Mouse (Mus musculus): ENCODE data around the gene Ntm. TPM values are rescaled to one million over a fixed set of nuclear protein-coding genes. Genes with fewer than 3 reads are reported as not detected.

The Ntm gene
- polyA plus RNA-seq, 1 experiment from 2014 or later = 125 TPM

DNA sequence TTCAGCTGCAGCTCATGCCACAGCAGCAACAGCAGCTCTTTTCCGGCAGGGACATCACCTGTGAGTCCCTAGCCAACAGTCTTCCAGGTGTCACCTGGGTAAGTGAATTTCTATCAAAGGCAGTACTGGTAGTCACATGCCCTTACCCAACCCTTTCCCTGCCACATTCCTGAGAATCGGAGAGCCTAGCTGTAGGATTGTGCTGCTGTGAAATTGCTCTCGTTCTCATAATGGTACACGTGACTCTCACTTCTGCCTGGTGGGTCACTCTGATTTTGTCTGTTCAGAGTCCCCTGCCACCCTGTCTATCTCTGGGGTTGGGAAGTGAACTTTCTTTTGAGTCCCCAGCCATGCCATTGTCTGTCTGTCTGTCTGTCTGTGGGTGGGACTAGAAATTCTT is 697.8 kb downstream of the Ntm start:
- no peak overlapping the region for H3K9ac ChIP-seq (replicated peaks)
- no peaks in the 10 kb centered on the region for H3K27me3 ChIP-seq
- no peak overlapping the region for H3K27ac ChIP-seq
- no peaks in the 10 kb centered on the region for H3K9me3 ChIP-seq
- peaks cover 24% of the 10 kb centered on the region for H3K4me1 ChIP-seq (replicated peaks)
- no peak overlapping the region for H3K4me2 ChIP-seq (replicated peaks)
- no peak overlapping the region for H3K4me3 ChIP-seq (replicated peaks)
- H3K36me3 ChIP-seq = no peaks in the 10 kb centered on the region
- 0 out of 2 replicates have a peak, but pooled peaks have one; percentile 14 for ATAC-seq
- WGBS = 66% methylated on average over 4 of the region's 4 CpGs

DNA sequence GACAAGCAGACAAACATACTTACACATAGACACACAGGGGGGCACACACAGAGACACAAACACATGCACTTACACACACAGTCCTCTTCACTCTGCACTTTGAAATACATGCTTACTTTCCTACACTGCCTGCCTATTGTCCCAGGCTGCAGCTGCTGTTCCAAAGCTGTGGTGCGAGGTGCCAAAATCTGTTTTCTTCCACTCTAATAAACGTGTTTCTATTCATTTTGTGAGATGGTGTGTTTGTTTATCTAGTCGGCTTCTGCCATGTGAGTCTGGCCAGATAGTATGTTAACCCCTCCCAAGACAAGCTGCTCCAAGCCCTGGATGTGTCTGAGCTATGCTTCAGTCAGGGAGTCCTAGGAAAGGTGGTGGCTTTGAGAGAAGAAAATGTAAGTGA is 700.1 kb downstream of the Ntm start:
- Histone ChIP-seq H3K27me3 (no peaks in the 10 kb centered on the region), H3K9ac (replicated peaks) (no peak overlapping the region), H3K4me3 (replicated peaks) (no peak overlapping the region), H3K27ac (no peak overlapping the region), H3K4me1 (replicated peaks) (peaks cover 16% of the 10 kb centered on the region), H3K9me3 (no peaks in the 10 kb centered on the region), H3K36me3 (no peaks in the 10 kb centered on the region), H3K4me2 (replicated peaks) (no peak overlapping the region)
- no peak for ATAC-seq
- 58% methylated on average over 3 of the region's 3 CpGs for WGBS

- ATAC-seq = no peak
- no peak overlapping the region for H3K4me2 ChIP-seq (replicated peaks)
- no peaks in the 10 kb centered on the region for H3K27me3 ChIP-seq
- no peak overlapping the region for H3K27ac ChIP-seq
- H3K9ac ChIP-seq (replicated peaks) = no peak overlapping the region
- no peaks in the 10 kb centered on the region for H3K9me3 ChIP-seq
- WGBS = 78% methylated on average over 2 of the region's 2 CpGs
- H3K36me3 ChIP-seq = no peaks in the 10 kb centered on the region
- peaks cover 2% of the 10 kb centered on the region for H3K4me1 ChIP-seq (replicated peaks)
- H3K4me3 ChIP-seq (replicated peaks) = no peak overlapping the region
These were observed 710.1 kb downstream of the Ntm start for GRCm38 (mm10) chr9:29252866-29253265.

- Histone ChIP-seq H3K9me3 (no peaks in the 10 kb centered on the region), H3K36me3 (no peaks in the 10 kb centered on the region), H3K9ac (replicated peaks) (no peak overlapping the region), H3K4me1 (replicated peaks) (peaks cover 7% of the 10 kb centered on the region), H3K27ac (no peak overlapping the region), H3K27me3 (no peaks in the 10 kb centered on the region), H3K4me2 (replicated peaks) (no peak overlapping the region), H3K4me3 (replicated peaks) (no peak overlapping the region)
- WGBS = 73% methylated on average over 3 of the region's 3 CpGs
- ATAC-seq = no peak
These were observed 712.1 kb downstream of the Ntm start for GRCm38 (mm10) chr9:29250813-29251212.

- Histone ChIP-seq H3K4me1 (replicated peaks) (peaks cover 10% of the 10 kb centered on the region), H3K4me3 (replicated peaks) (no peak overlapping the region), H3K9me3 (no peaks in the 10 kb centered on the region), H3K27me3 (no peaks in the 10 kb centered on the region), H3K4me2 (replicated peaks) (no peak overlapping the region), H3K9ac (replicated peaks) (no peak overlapping the region), H3K27ac (no peak overlapping the region), H3K36me3 (no peaks in the 10 kb centered on the region)
- WGBS = 60% methylated on average over 3 of the region's 3 CpGs
- 0 out of 2 replicates have a peak, but pooled peaks have one; percentile 37 for ATAC-seq
These were observed 715.1 kb downstream of the Ntm start for GRCm38 (mm10) chr9:29247812-29248211.

- 91% methylated on average over 2 of the region's 2 CpGs for WGBS
- no peak overlapping the region for H3K4me3 ChIP-seq (replicated peaks)
- H3K9ac ChIP-seq (replicated peaks) = no peak overlapping the region
- no peaks in the 10 kb centered on the region for H3K9me3 ChIP-seq
- peaks cover 8% of the 10 kb centered on the region; the same call in 1 of the 2 replicates for H3K27me3 ChIP-seq
- peaks cover 11% of the 10 kb centered on the region for H3K4me1 ChIP-seq (replicated peaks)
- H3K27ac ChIP-seq = no peak overlapping the region
- H3K36me3 ChIP-seq = no peaks in the 10 kb centered on the region
- no peak overlapping the region for H3K4me2 ChIP-seq (replicated peaks)
- ATAC-seq = no peak
These were observed 718.9 kb downstream of the Ntm start for GRCm38 (mm10) chr9:29244006-29244405.

GRCm38 (mm10) chr9:29242497-29243422 is 720.2 kb downstream of the Ntm start:
- H3K27me3 ChIP-seq = peaks cover 11% of the 10 kb centered on the region; the same call in 1 of the 2 replicates
- peaks cover 8% of the 10 kb centered on the region for H3K4me1 ChIP-seq (replicated peaks)
- H3K9me3 ChIP-seq = no peaks in the 10 kb centered on the region
- no peak overlapping the region for H3K4me2 ChIP-seq (replicated peaks)
- WGBS = 65% methylated on average over 8 of the region's 8 CpGs
- H3K36me3 ChIP-seq = no peaks in the 10 kb centered on the region
- H3K27ac ChIP-seq = no peak overlapping the region
- no peak overlapping the region for H3K9ac ChIP-seq (replicated peaks)
- no peak for ATAC-seq
- no peak overlapping the region for H3K4me3 ChIP-seq (replicated peaks)

GRCm38 (mm10) chr9:29240797-29241196 is 722.1 kb downstream of the Ntm start:
- 76% methylated on average over 2 of the region's 2 CpGs for WGBS
- Histone ChIP-seq H3K4me2 (replicated peaks) (no peak overlapping the region), H3K4me1 (replicated peaks) (peaks cover 4% of the 10 kb centered on the region; the same call in 1 of the 2 replicates), H3K9ac (replicated peaks) (no peak overlapping the region), H3K27ac (no peak overlapping the region), H3K4me3 (replicated peaks) (no peak overlapping the region), H3K27me3 (peaks cover 11% of the 10 kb centered on the region; the same call in 1 of the 2 replicates), H3K9me3 (no peaks in the 10 kb centered on the region), H3K36me3 (no peaks in the 10 kb centered on the region)
- ATAC-seq = no peak

GRCm38 (mm10) chr9:29238973-29239372 is 724.0 kb downstream of the Ntm start:
- 91% methylated on average over 3 of the region's 3 CpGs for WGBS
- ATAC-seq = no peak

GRCm38 (mm10) chr9:29236752-29237151 is 726.2 kb downstream of the Ntm start:
- peaks cover 11% of the 10 kb centered on the region; the same call in 1 of the 2 replicates for H3K27me3 ChIP-seq
- no peak overlapping the region for H3K4me3 ChIP-seq (replicated peaks)
- H3K36me3 ChIP-seq = no peaks in the 10 kb centered on the region
- no peak overlapping the region for H3K4me2 ChIP-seq (replicated peaks)
- no peak overlapping the region for H3K27ac ChIP-seq
- H3K9me3 ChIP-seq = no peaks in the 10 kb centered on the region
- H3K9ac ChIP-seq (replicated peaks) = no peak overlapping the region
- no peaks in the 10 kb centered on the region for H3K4me1 ChIP-seq (replicated peaks)
- WGBS = 90% methylated on average over 3 of the region's 3 CpGs
- ATAC-seq = no peak

More at GRCm38 (mm10) chr9:29238973-29239372, 724.0 kb downstream of the Ntm start:
- H3K9me3 ChIP-seq = no peaks in the 10 kb centered on the region
- H3K9ac ChIP-seq (replicated peaks) = no peak overlapping the region
- peaks cover 4% of the 10 kb centered on the region; the same call in 1 of the 2 replicates for H3K4me1 ChIP-seq (replicated peaks)
- H3K4me3 ChIP-seq (replicated peaks) = no peak overlapping the region
- peaks cover 11% of the 10 kb centered on the region; the same call in 1 of the 2 replicates for H3K27me3 ChIP-seq
- H3K4me2 ChIP-seq (replicated peaks) = no peak overlapping the region
- H3K27ac ChIP-seq = no peak overlapping the region
- H3K36me3 ChIP-seq = no peaks in the 10 kb centered on the region

- H3K27ac ChIP-seq = no peak overlapping the region
- no peaks in the 10 kb centered on the region for H3K36me3 ChIP-seq
- no peak for ATAC-seq
- no peak overlapping the region for H3K4me3 ChIP-seq (replicated peaks)
- H3K9ac ChIP-seq (replicated peaks) = no peak overlapping the region
- H3K27me3 ChIP-seq = no peaks in the 10 kb centered on the region
- peaks cover 7% of the 10 kb centered on the region for H3K4me1 ChIP-seq (replicated peaks)
- H3K9me3 ChIP-seq = no peaks in the 10 kb centered on the region
- WGBS = 88% methylated on average over 4 of the region's 4 CpGs
- no peak overlapping the region for H3K4me2 ChIP-seq (replicated peaks)
These were observed 735.2 kb downstream of the Ntm start for GRCm38 (mm10) chr9:29227747-29228146.

DNA sequence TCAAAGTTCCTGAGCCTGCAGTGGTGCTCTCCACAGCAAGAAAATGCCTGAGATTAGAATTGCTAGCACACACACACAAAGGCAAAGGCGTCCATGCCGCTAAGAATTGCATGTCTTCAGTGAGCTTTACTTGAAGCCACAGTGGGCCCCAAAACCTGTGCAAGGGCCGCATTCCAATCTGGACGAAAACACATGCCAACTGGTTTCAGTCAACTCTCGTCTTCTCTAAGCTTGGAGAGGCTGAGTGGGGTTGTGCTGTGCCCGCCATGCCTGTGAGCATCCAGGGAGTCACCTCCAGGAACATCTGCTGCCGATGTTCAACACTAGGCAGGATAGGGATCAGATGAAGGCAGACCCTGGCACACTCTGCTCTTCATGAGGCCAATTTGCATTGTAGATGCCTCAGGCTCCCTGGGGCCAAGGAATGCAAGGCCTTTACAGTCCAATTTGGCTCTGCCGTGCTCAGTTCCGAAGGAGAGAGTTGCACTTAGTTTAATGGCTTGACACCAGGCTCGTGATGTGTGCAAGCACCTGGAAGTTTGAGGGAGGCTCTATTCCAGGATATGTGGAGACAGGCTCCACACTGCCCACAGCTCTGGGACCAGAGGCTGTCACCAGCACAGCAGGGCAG is 739.9 kb downstream of the Ntm start:
- H3K27me3 ChIP-seq = no peaks in the 10 kb centered on the region
- no peak overlapping the region for H3K9ac ChIP-seq (replicated peaks)
- peaks cover 24% of the 10 kb centered on the region for H3K4me1 ChIP-seq (replicated peaks)
- H3K9me3 ChIP-seq = no peaks in the 10 kb centered on the region
- no peak overlapping the region for H3K27ac ChIP-seq
- WGBS = 51% methylated on average over 10 of the region's 10 CpGs
- H3K4me3 ChIP-seq (replicated peaks) = no peak overlapping the region
- no peaks in the 10 kb centered on the region for H3K36me3 ChIP-seq
- H3K4me2 ChIP-seq (replicated peaks) = no peak overlapping the region
- ATAC-seq = no peak
